Mouse (Mus musculus) kidney, adult 2 months (tissue): ENCODE measurements around the gene Slc25a25.

ENCODE experiments used
- CTCF ChIP-seq: fragments of 200-500 bp; conservative IDR thresholded peaks from 2 replicates; pipeline ENCODE4 v1.5.1; 2011; ENCODE audit warnings: low read depth, mild to moderate bottlenecking, control low read depth, low read length, moderate library complexity, mixed read lengths; ENCODE audit not compliant: insufficient read depth, insufficient read length
- POLR2A ChIP-seq: fragments of 200-500 bp; IDR thresholded peaks from one replicate; pipeline ENCODE4 v1.6.1; 2011; ENCODE audit warnings: low read depth, low read length, control low read depth

GRCm38 (mm10) chr2:32411407-32411806, 39.8 kb downstream of the Slc25a25 start:
- no peak for TF ChIP-seq POLR2A
- TF ChIP-seq CTCF = no peak
